Mouse (Mus musculus) bone marrow macrophage, adult 2 months (primary cell): ENCODE measurements around the gene Ogg1. TPM values are rescaled to one million over a fixed set of nuclear protein-coding genes. Genes with fewer than 3 reads are reported as not detected.
"Not testable (repeated sequence)": the region's sequence is repeated elsewhere in the genome, so short reads cannot be mapped to it uniquely, and the experiment has no call there.

Experiments
- H3K27ac ChIP-seq: 2 replicates; pipeline ENCODE4 v1.5.1; 2012; ENCODE audit warnings: low read depth, low read length; ENCODE audit not compliant: insufficient read depth
- H3K4me1 ChIP-seq: 2 replicates; pipeline ENCODE4 v1.6.1; 2012; ENCODE audit warnings: low read length; ENCODE audit not compliant: control insufficient read depth, insufficient read depth
- H3K4me3 ChIP-seq: 2 replicates; pipeline ENCODE4 v1.5.1; 2012; ENCODE audit warnings: mild to moderate bottlenecking, low read length, moderate library complexity; ENCODE audit not compliant: insufficient read depth
- CTCF ChIP-seq: IDR thresholded peaks from 2 replicates; pipeline ENCODE4 v1.5.1; 2012; ENCODE audit warnings: low read depth, mild to moderate bottlenecking, low read length, moderate library complexity
- POLR2A ChIP-seq: IDR thresholded peaks from 2 replicates; pipeline ENCODE4 v1.6.1; 2012; ENCODE audit warnings: mild to moderate bottlenecking, low read depth, low read length, borderline replicate concordance
- polyA plus RNA-seq: library from polyadenylated mRNA; stranded (reverse); fragments of >200 nt; gene quantifications from 2 replicates; pipeline ENCODE4 v1.2.4, GENCODE M21; 2012; ENCODE audit not compliant: missing spikeins, insufficient read depth, insufficient read length

Ogg1 gene
- polyA plus RNA-seq, 1 experiment: 14.9 TPM

DNA sequence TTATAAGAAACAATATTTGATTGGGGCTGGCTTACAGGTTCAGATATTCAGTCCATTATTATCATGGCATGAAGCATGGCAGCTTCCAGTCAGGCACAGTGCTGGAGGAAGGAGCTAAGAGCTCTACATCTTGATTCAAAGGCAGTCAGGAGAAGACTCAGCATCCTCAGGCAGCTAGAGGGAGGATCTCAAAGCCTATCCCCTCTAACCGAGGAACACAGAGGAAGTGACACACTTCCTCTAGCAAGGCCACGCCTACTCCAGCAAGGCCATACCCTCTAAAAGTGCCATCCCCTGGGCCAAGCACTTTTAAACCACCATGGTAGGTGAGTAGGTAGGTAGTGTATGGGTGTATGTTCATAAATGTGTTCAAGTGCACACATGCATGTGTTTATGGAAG is 3.8 kb downstream of the Ogg1 start:
- TF ChIP-seq POLR2A (no peak), CTCF (no peak)
- H3K4me3 ChIP-seq: no peak overlapping the region
- peak overlapping the region; percentile 16; the same call in 1 of the 2 replicates for H3K27ac ChIP-seq
- H3K4me1 ChIP-seq: peaks cover 50% of the 10 kb centered on the region

DNA sequence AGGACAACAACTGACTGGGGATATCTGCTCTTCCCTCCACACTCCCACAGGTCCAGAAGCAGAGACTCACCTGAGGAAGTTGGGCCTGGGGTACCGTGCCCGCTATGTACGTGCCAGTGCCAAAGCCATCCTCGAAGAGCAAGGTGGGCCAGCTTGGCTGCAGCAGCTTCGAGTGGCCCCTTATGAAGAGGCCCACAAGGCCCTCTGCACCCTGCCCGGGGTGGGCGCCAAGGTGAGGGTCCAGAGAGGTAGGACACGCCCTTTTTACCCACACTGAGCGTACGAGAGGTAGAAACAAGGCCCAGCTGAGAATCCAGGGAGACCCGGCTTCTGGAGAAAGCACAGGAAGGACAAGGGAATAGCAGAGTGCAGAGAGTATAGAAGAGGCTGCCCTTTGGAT is 4.9 kb downstream of the Ogg1 start:
- Histone ChIP-seq H3K4me3 (no peak overlapping the region), H3K4me1 (peaks cover 59% of the 10 kb centered on the region), H3K27ac (no peak overlapping the region)
- TF ChIP-seq CTCF: no peak
- TF ChIP-seq POLR2A: no peak

DNA sequence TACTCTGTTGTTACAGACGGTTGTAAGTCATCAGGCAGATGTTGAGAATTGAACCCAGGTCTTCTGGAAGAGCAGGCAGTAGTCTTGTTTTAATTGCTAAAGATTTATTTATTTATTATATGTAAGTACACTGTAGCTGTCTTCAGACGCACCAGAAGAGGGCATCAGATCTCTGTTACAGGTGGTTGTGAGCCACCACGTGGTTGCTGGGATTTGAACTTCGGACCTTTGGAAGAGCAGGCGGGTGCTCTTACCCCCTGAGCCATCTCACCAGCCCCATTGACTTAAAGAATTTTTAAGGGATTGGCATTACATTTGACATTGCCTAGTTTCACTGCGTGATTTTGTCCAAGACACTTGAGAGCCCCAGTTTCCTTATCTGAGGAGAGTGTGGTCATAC is 6.0 kb downstream of the Ogg1 start:
- H3K4me1 ChIP-seq: peaks cover 68% of the 10 kb centered on the region
- H3K4me3 ChIP-seq: not testable (repeated sequence)
- peak overlapping the region; percentile 91 for H3K27ac ChIP-seq

DNA sequence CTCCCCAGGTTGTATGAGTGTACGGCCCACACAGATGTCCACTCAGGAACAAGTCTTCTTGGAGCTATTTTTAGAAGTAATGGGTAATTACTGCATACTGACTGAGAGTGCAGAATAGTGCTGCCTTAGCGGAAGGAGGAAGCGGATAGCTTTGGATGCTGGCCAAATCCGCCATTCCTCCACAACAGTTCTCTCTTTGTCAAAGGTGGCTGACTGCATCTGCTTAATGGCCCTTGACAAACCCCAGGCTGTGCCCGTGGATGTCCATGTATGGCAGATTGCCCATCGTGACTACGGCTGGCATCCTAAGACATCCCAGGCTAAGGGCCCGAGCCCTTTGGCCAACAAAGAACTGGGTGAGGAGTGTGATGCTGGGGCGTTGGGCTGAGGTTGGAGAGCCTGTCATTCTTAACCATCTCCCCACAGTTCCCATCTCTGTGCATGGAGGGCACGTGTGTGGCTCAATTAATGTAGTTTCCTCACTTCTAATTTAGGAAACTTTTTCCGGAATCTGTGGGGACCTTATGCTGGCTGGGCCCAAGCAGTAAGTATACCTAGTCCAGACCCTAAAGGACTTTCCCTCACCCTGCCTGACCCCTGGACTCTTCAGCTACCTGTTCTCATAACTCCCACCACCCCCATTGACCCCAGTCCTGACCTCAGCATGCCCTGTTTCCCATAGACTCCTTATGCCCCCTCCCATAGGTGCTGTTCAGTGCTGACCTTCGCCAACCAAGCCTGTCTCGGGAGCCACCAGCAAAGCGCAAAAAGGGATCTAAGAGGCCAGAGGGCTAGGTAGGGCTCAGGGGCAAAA is 6.6 kb downstream of the Ogg1 start:
- Histone ChIP-seq H3K4me3 (peak overlapping the region; percentile 24), H3K4me1 (peaks cover 71% of the 10 kb centered on the region), H3K27ac (peak overlapping the region; percentile 91)
- TF ChIP-seq CTCF: no peak
- TF ChIP-seq POLR2A: no peak

DNA sequence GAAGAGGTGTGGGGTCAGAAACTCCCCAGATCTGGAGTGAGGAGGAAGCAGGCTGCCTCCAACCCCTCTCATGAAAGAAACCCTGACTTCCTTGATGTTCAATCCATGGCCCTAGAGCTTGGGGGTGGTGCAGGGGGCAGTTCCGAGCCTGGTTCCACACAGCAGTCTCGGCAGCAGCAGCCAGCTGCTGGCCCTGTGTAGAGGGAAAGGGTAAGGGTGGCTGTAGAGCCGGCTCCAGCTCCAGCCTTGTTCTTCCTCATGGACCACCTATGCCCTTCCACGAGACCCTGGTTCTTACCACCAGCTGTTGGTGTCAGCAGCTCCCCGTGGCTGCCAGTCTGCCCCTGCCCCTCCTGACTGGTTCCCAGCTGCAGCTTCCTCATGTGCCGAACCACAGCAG is 7.4 kb downstream of the Ogg1 start:
- H3K27ac ChIP-seq: peak overlapping the region; percentile 91
- TF ChIP-seq CTCF (no peak), POLR2A (no peak)
- H3K4me3 ChIP-seq: peak overlapping the region; percentile 12; the same call in 1 of the 2 replicates
- H3K4me1 ChIP-seq: peaks cover 66% of the 10 kb centered on the region

DNA sequence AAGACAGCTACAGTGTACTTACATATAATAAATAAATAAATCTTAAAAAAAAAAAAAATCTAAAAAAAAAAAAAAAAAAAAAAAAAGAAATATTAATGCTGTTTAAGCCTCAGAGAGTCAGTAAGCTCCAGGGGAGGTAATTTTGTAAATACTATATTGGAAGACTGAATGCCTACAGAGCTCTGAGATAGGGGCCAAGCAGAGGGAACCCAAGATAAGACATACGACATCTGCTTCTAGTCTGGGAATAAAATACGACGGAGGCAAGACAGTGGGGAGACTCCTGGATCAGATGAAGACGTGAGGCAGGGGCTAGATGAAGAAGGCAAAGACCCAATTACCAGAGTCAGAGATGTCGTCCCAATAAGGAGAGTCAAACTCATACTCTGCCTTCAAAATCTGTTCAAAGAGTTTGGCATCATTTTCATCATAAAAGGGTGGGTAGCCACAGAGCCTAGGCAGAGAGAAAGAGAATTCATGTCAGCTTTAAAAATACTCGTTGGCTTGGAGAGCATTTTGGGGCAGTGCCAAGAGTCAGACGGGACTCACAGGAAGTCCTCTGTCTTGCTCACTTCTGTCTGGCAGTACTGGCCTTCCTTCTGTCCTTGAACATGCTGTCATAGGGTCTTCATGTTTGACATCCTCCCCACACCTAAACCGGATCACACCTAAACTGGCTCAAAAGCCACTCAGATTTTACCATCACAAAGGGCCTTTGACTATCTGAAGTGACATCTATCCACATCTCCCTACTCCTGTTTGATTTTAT is 10.3 kb downstream of the Ogg1 start:
- TF ChIP-seq POLR2A (no peak), CTCF (no peak)
- H3K27ac ChIP-seq: peak overlapping the region; percentile 41; the same call in 1 of the 2 replicates
- H3K4me3 ChIP-seq: no peak overlapping the region
- peaks cover 65% of the 10 kb centered on the region for H3K4me1 ChIP-seq

DNA sequence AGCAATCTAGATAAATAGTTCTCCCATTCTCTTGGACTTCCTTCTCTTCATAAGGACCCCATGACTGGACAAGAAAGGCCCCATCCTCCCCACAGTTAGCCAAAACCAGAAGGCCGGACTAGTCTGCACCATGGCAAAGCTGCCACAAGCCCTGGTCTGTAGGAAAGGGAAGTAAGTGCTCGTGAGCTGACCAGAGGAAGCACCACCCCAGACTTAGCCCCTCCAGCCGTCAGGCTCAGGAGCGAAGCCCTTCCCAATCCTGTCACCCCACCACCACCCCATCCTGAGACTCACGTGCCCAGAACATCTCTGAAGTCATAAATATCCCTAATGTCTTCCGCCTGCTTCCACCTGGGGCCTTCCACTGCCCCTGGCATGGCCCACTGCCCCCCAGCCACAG is 14.8 kb downstream of the Ogg1 start:
- H3K4me3 ChIP-seq: peak overlapping the region; percentile 74
- TF ChIP-seq CTCF: no peak
- TF ChIP-seq POLR2A: no peak
- peak overlapping the region; percentile 99 for H3K27ac ChIP-seq
- peaks cover 45% of the 10 kb centered on the region for H3K4me1 ChIP-seq

DNA sequence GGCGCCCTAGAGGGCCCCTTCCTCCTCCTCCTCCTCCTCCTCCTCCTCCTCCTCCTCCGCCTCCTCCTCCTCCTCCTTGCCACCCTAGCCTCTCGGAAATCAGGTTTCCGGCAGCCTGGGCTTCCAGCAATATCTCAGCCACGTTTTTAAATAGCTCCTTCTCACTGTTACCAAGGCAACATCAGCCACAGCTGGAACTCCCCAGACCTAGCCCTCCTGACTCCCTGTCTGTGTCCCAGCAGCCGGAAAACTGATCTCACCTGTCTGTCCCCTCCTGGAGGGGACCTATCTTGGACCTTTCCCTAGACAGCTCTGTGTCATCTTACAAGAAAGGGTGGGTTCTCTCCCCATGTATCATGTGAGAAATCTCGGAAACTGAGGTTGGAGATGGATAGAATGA is 15.5 kb downstream of the Ogg1 start:
- peaks cover 41% of the 10 kb centered on the region for H3K4me1 ChIP-seq
- H3K4me3 ChIP-seq: peak overlapping the region; percentile 74
- H3K27ac ChIP-seq: peak overlapping the region; percentile 99
- TF ChIP-seq POLR2A: no peak
- no peak for TF ChIP-seq CTCF

DNA sequence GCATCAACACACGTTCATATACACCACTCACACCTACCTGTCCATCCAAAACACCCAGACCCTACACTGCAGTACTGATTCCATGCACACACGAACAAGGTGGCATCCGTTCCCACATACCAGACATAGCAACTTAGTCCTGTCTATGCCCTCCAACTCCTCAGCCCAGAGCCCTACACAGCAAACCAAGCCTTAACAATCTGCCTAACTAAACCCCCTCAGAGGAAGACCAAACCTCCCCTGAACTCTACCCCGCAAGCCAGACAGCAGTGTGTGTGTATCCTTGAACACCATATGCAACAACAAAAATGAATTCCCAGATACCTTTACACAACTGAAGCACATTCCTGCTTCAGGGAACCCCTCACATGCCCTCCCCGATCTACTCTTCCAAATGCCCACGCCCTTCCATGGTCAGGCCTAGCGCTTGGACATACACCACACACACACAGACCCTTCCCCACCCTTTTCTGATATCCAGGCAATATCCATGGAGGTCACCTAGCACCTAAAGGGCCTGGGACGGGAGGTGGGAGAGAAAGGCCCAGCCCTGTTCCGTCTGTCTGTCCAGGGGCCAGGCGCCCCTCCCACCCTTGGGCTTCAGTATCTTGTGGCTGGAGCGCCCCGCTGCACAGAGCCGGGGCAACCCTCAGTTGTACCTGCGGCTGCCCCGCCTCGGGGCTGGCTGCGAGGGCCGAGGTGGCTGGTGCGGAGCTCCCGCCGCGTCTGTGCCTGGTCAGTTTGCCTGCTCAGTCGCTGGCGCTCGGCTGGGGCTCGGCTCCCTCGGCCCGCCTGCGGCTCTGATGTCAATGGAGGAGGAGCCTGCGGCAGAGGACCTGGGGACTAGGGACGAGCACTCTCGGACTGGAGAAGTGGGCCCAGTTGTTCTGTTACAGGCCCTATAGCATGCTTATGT is 16.7 kb downstream of the Ogg1 start, which contains the start of gene Camk1:
Gene Camk1 (minus strand): TSS at position 808 of the 916 bp plus-strand sequence.
- peak within 1 kb of the TSS; percentile 99 for H3K27ac ChIP-seq
- TF ChIP-seq CTCF (no peak), POLR2A (no peak)
- peaks cover 31% of the 10 kb centered on the region for H3K4me1 ChIP-seq
- peak within 1 kb of the TSS; percentile 74 for H3K4me3 ChIP-seq
